Mouse (Mus musculus) adrenal gland, postnatal 4 days (tissue): ENCODE results near the gene Ahdc1. TPM values are rescaled to one million over a fixed set of nuclear protein-coding genes. Genes with fewer than 3 reads are reported as not detected.

Source experiments
- DNase-seq, 2 experiments: peaks; one replicate each; pipeline ENCODE4 v3.0.0; 2021 to 2022; ENCODE audit warnings: low spot score in 2 of 2, mixed read lengths in 2 of 2
- long read RNA-seq, 2 experiments: library from polyadenylated mRNA; stranded (forward); transcript quantifications; one replicate each; pipeline ENCODE4 v2.0.0; 2021
- total RNA-seq, 2 experiments: library from RNA; stranded (reverse); gene quantifications; 2 replicates each; pipeline ENCODE4 v1.2.3; 2021

Gene Ahdc1
- 10 to 100 TPM; 92.5 to 98.7 TPM for total RNA-seq
- long read RNA-seq, experiment 1, partial matches to known transcripts: 8 of 10 reads
- long read RNA-seq, experiment 1, other reads (novel, unspliced or antisense): 2 of 10 reads
- long read RNA-seq, experiment 2, partial matches to known transcripts: 28 of 38 reads
- long read RNA-seq, experiment 2, other reads (novel, unspliced or antisense): 10 of 38 reads

- DNase-seq: peak; percentile 85 to 89
Measured at GRCm38 (mm10) chr4:133011028-133011820, at the start of gene Ahdc1. Ahdc1 (plus strand) TSS chr4:133011260.

DNA sequence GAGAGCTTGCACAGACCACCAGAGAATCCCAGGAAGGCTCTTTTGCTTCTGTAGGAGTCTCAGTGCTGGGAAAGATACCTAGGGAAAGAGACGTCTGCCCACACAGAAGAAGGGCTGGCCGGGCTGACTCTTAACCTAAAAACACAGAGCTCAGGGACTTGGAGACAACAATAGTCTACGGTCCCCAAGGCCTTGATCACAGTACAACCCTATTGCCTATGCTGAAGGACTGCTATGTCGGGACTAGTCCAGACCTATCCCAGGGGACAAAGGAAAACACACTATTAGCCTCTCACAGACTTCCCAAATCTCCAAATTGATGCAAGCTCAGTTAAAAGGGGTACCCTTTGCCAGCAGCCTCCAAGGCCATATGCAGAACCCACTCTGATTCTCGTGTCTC, 49.2 kb upstream of the Ahdc1 start:
- no peak for DNase-seq

DNA sequence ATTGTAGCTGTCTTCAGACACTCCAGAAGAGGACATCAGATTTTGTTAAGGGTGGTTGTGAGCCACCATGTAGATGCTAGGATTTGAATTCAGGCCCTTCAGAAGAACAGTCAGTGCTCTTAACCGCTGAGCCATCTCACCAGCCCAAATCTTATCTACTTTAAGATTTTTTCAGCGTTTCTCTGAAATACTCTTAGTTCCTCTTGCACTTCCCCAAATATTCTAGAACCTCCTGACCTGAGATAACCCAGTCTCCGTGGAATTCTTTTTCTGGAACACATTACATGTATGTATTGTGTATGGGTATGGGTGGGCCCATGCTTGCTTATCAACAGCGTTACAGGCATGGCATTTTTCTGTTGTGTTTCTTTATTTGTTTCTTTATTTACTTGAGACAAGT, 48.4 kb upstream of the Ahdc1 start:
- DNase-seq: no peak

DNA sequence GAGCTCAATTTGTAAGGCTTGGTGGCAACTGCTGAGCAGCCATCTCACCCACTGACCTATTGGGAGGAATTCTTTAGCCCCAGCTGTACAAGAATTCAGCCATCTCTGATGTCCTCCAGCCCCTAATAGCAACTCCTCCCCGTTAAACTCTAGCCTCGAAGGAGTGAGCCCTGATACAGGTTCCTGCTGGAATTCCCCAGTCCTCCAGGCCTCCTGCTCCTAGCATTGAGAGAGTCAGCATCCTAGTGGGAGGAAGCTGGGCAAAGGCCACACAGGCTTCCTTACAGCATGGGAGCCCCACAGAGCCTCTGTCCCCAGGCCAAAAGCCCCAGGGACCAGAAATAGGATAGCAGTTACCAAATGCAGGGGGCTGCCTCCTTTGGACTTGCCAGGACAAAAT, 47.6 kb upstream of the Ahdc1 start:
- no peak for DNase-seq

DNA sequence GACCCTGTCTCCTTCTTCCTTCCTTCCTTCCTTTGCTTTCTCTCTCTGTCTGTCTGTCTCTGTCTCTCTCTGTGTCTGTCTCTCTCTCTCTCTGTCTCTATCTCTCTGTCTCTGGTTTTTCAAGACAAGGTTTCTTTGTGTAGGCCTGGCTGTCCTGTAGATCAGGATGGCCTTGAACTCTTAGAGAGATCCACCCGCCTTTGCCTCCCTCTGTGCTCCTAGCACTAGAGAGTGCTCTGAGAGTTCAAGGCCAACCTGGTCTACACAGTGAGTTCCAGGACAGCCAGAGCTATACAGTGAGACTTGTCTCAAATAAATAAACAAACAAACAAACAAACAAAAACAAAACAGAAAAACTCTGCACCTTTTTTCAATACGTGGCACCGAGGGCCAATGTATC, 47.0 kb upstream of the Ahdc1 start:
- DNase-seq: no peak

DNA sequence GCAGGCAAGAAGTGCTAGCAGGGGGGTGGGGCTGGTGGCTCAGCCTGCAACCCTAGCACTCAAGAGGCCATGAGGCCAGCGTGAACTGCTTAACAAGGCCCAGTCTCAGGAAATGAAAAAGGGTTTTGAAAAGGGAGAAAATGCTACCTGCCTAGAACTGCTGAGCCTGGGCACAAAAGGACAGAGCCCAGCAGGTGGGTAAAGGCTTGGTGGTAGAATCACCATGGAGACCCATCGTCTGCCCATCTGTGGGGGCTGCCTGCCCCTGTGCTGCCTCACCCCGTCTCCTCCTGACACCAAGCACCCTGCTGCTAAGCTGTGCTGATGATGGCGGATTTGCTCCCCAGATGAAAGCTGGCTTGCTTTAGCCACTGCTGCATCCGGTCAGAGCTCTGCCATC, 46.6 kb upstream of the Ahdc1 start:
- no peak for DNase-seq

DNA sequence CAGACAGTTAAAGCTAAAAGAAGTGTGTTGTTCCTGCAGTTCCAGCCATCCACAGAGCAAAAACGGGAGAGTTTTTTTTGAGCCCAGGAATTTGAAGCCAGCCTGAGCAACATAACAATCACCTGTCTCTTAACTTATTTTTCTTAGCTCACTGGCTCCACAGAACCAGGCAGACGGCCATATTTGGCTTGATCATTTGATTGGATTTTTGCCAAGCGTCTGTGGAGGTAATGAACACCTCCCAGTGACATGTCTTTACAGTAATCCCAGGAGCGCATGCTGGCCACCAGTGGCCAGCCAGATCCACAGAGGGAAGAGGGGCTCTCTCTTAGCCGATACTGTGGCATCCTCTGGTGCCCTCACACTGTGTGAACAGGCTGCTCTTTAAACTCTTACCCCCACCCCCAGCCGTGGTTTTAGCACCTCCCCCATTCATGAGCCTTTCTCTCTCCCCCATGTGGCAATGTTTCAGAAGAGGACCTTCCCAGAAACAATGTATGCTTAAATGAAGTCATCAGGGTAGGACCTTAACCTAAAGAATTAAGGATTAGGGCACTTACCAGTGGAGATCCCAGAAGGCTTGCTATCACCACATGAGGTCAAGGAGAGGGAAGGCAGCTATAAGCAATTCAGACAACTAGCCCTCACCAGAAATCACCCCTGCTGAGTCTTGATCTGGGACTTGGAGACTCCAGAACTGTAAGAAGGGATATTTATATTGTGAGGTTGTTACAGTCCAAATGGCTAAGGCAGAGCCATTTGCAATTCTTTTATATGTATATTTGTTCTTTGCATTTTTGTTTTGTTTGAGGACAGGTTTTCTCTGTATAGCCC, 42.7 kb upstream of the Ahdc1 start:
- no peak for DNase-seq

DNA sequence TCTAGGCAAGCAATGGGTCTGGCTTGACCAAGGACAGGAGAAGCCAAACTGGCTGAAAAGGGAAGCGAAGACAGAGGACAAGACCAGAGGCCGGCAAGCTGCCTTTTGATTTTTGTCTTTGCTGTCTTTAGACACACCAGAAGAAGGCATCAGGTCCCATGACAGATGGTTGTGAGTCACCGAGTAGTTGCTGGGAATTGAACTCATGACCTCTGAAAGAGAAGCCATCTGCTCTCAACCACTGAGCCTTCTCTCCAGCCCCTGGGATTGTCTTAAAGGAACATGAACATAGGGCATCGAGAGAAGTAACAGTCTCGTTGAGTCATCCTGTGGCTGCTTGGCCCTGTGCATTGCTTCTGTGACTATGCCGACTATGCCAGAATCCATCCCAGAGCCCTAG, 39.5 kb upstream of the Ahdc1 start:
- no peak for DNase-seq

DNA sequence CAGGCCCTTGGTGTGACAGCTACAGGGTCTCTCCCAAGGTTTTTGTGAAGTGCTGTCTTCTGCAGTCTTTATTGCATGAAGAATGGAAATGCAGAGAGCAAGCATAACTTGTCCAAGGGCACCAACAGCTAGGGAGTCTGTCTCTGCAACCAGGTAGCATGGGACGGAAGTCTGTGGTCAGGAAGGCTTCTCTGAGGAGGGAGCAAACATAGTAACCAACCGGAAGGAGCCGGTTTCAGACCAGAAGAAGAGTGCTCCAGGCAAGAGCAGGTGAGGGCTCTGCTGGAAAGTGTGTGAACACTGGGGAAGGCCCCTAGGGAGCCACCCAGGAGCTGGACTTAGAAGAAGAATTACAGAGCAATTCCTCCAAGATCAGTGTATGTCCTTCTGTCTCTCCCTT, 39.0 kb upstream of the Ahdc1 start:
- DNase-seq: no peak

DNA sequence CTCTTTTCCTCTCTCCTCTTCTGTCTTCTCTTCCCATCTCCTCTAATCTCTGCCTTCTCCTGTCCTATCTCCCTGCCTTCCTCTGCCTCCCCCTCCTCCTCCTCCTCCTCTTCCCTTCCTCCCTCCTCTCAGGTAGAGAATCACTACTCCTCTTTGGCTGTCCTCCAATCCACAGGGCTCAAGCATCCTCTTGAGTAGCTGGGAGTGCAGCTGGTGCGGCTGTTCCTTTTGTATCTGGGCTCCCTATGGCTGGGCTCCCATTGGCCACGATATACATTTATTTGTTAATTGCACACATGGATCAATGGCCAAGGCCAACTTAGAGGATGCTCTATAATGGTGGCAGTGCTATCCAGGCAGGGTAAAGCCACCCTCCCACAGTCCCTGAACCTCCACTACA, 38.5 kb upstream of the Ahdc1 start:
- DNase-seq: no peak

GRCm38 (mm10) chr4:132973186-132973585, 37.9 kb upstream of the Ahdc1 start:
- no peak for DNase-seq

DNA sequence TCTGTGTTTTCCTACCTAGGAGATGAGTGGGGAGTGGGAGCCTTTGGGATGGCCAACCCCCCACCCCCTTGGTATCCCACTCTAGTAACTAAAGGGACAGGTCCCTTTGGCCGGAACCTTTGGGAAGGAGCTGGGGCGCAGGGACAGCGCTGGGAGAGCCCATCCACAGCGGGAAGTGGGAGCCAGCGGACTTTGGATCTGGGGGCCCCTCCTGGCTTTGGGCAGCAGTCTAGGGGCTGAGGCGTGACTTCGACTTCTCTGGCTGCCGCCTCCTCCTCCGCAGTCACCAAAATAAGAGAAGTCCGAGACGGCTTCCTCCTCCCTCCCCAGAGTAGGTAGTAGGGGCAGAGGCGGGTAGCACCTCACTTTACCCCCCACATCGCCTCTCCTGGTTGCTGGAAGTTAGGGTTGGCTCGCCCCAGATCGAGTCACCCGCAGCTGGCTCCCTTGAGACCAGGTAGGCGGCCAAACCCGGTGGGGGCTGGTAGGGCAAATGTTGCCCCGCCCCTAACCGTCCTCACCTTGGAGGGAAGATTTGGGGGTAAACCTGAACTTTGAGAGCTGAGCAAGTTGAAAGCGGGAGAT, 37.2 kb upstream of the Ahdc1 start, which contains the start of gene Fgr:
Fgr (plus strand) TSS at position 282 of the 585 bp plus-strand sequence.
- DNase-seq: no peak

- DNase-seq: peak; percentile 72 to 79
Measured at GRCm38 (mm10) chr4:132974904-132975303, 36.2 kb upstream of the Ahdc1 start.

DNA sequence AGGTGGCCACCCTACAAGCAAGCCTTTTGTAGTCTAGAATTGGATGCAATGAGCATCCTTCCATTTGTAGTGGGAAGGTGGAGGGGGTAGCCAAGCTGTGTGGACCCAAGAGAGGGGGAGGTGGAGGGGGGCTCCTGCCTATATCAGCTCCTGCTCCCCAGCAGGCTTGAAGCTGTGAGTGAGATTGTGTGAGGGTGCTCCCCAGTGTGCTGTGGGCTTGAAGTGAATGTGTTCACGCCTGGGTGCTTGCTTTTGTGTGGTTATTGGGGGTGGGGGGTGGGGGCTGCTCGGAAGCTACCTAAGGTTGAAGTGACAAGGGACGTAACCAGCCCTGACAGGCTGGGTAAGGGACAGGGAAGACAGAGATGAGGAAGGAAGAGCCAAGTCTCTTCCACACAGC, 35.3 kb upstream of the Ahdc1 start:
- DNase-seq: no peak

DNA sequence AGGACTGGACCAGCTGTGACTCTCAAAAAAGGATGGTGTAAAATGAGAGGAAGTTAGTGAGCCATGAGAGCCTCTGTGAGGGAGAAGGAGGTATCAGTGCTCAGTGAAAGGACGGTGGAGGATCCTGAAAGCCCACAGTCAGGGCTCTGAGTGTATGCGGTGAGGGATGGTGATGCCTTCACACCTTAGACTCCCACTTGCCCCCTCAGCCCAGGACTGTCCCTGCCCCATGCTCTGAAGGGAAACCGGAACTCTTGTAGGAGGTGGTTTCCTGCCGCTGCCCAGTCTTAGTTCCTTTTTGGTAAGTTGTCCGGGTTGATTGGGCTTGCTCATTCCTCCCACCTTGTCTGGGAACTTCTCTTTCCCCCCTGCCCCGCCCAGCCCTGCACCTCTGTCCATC, 34.3 kb upstream of the Ahdc1 start:
- DNase-seq: no peak

- no peak for DNase-seq
Measured at GRCm38 (mm10) chr4:132977597-132977996, 33.5 kb upstream of the Ahdc1 start.

- DNase-seq: no peak
Measured at GRCm38 (mm10) chr4:132979186-132979585, 31.9 kb upstream of the Ahdc1 start.

DNA sequence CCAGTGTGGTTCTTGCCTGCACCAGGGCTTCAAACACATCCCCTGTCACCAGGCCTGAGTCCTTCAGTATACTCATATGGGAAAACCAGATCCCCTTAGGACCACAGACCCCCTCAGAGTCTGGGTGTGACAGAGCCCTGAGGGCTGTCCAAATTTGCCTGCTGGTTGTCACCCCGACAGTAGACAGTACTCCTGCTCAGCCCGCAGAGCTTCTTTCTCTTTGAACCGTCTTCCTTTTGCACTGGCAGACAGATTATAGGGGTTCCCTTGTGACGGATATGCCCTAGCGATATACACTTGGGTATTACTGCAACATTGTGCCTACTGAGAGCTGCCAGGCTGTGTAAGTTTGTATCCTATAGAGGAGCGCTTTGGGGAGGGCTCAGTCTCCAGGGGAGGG, 29.4 kb upstream of the Ahdc1 start:
- no peak for DNase-seq

DNA sequence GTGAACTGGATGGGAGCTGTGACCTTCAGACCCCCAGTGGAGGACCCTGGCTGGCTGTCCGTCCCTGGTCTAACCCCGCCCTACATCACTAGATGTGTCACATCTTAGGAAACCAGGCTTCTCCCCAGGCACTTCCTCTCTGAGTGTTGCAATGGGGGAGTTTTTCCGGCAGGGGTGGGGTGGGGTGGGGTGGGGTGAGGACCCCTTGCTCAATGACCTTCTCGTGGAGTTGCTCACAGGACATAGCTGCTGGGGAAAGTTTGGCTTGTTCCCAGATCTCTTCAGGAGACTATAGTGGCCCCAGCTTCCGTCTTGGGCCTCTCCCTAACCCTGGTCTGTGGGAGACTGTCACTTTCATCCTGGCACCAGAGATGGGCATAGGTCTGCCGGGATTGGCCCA, 28.1 kb upstream of the Ahdc1 start:
- DNase-seq: no peak

GRCm38 (mm10) chr4:132983664-132984512, 27.2 kb upstream of the Ahdc1 start:
- DNase-seq: no peak
